Mouse (Mus musculus) kidney, embryonic 14.5 days (tissue): ENCODE measurements around the gene Mreg. TPM values are rescaled to one million over a fixed set of nuclear protein-coding genes. Genes with fewer than 3 reads are reported as not detected.
"Not testable (repeated sequence)": the region's sequence is repeated elsewhere in the genome, so short reads cannot be mapped to it uniquely, and the experiment has no call there.

Source experiments
- ATAC-seq: fragments of 200-750 bp; cut with Nextera tagmentation; 2 replicates; pipeline ENCODE4 v1.8.0; 2017; ENCODE audit warnings: moderate number of reproducible peaks, mild to moderate bottlenecking, moderate TSS enrichment, moderate library complexity; ENCODE audit not compliant: low FRiP score, low TSS enrichment
- H3K27ac ChIP-seq: fragments of 300-500 bp; sonication (generic); 2 replicates; pipeline ENCODE4 v1.5.1; 2014; ENCODE audit warnings: low read depth, mild to moderate bottlenecking, low read length, moderate library complexity, mixed read lengths
- H3K27me3 ChIP-seq: fragments of 300-500 bp; sonication (generic); 2 replicates; pipeline ENCODE4 v1.6.1; 2014; ENCODE audit warnings: mild to moderate bottlenecking, low read length; ENCODE audit not compliant: control insufficient read depth, insufficient read depth
- H3K36me3 ChIP-seq: fragments of 300-500 bp; sonication (generic); 2 replicates; pipeline ENCODE4 v1.6.1; 2014; ENCODE audit warnings: low read length, mixed read lengths; ENCODE audit not compliant: control insufficient read depth, insufficient read depth
- H3K4me1 ChIP-seq: fragments of 300-500 bp; sonication (generic); 2 replicates; pipeline ENCODE4 v1.6.1; 2014; ENCODE audit warnings: low read length, mixed read lengths; ENCODE audit not compliant: control insufficient read depth, insufficient read depth
- H3K4me2 ChIP-seq: fragments of 300-500 bp; sonication (generic); replicated peaks from 2 replicates; pipeline ENCODE4 v1.6.1; 2014; ENCODE audit warnings: low read depth, mild to moderate bottlenecking, low read length
- H3K4me3 ChIP-seq: fragments of 300-500 bp; sonication (generic); 2 replicates; pipeline ENCODE4 v1.5.1; 2014; ENCODE audit warnings: mild to moderate bottlenecking, low read length
- H3K9ac ChIP-seq: fragments of 300-500 bp; sonication (generic); 2 replicates; pipeline ENCODE4 v1.6.1; 2014; ENCODE audit warnings: low read depth, mild to moderate bottlenecking, low read length, moderate library complexity
- H3K9me3 ChIP-seq: fragments of 300-500 bp; sonication (generic); 2 replicates; pipeline ENCODE4 v1.6.1; 2016; ENCODE audit warnings: low read length; ENCODE audit not compliant: control insufficient read depth
- WGBS: fragments of 180-500 bp; shearing (Covaris S2); extraction: QIAGEN DNeasy Blood & Tissue Kit; methylation state at CpG from one replicate; pipeline ENCODE4 v1.1.7; 2014; 5-methylcytosine and 5-hydroxymethylcytosine counted together
- polyA plus RNA-seq: library from polyadenylated mRNA; unstranded; fragments of >200 nt; fragmentation: Nextera tagmentation; extraction: Ambion mirVana; gene quantifications from 2 replicates; pipeline ENCODE4 v1.2.1, GENCODE M21; 2014

The Mreg gene
- polyA plus RNA-seq, 1 experiment from 2014 or later, result 6.2 TPM

DNA sequence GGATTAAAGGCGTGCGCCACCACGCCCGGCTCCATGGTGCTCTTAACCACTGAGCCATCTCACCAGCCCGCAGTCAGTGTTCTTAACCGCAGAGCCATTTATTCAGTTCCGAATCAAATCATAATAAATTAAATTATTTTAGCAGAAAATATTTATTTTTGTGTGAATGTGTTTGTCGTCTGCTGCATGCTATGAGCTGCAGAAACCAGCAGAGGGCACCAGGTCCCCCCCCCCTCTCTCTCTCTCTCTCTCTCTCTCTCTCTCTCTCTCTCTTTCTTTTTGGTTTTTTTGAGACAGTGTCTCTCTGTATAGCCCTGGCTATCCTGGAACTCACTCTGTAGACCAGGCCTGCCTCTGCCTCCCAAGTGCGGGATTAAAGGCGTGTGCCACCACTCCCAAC, 20.5 kb upstream of the Mreg start:
- not testable (repeated sequence) for H3K4me2 ChIP-seq, H3K4me3 ChIP-seq, H3K4me1 ChIP-seq, H3K36me3 ChIP-seq, H3K27ac ChIP-seq, H3K9ac ChIP-seq, ATAC-seq, H3K9me3 ChIP-seq, H3K27me3 ChIP-seq
- 79% methylated on average over 10 of the region's 10 CpGs for WGBS

DNA sequence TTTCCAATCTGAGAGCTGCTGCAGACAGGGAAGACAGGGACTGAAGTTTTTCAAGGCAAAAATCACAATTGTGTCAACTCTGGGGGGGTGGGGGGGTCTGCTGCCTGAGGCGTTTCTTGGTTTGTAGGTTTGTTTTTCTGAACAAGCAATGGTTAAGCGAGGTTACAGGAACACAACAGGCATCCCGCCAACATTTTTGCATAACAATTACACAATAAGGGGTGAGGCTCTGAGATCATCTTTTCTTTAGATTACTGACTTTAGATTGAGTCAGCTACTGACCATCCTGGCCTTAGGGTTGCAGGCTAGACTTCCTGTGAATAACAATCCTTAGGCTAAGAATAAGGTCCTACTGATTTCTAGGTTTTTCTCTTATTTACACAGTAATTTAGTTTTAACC, 16.9 kb upstream of the Mreg start:
- no peak overlapping the region for H3K4me3 ChIP-seq
- peaks cover 7% of the 10 kb centered on the region; the same call in 1 of the 2 replicates for H3K27me3 ChIP-seq
- no peak overlapping the region for H3K27ac ChIP-seq
- no peak overlapping the region for H3K4me2 ChIP-seq
- no peaks in the 10 kb centered on the region for H3K4me1 ChIP-seq
- no peak for ATAC-seq
- H3K36me3 ChIP-seq, result no peaks in the 10 kb centered on the region
- WGBS, result 40% methylated on average over 3 of the region's 3 CpGs
- H3K9ac ChIP-seq, result no peak overlapping the region
- H3K9me3 ChIP-seq, result no peaks in the 10 kb centered on the region

DNA sequence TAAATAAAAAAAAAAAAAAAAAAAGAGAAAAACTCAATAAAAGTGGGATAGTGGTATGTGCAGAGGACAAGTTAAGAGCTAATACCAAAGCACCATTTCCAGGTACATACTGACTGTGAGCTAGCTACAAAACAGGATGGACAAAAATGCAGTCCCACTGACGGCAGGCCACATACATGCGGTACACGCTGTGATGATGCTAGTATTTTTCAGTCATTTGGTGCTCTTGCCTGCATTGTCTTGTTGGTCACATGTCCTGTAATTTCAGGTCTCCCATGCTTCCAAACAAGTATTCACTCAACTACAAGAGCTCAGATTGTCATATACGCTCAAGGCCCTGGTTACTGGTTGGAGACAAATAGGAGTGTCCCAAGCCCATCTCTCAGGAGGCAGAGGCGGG, 15.4 kb upstream of the Mreg start:
- H3K4me2 ChIP-seq, result no peak overlapping the region
- no peak overlapping the region for H3K4me3 ChIP-seq
- peaks cover 12% of the 10 kb centered on the region; the same call in 1 of the 2 replicates for H3K27me3 ChIP-seq
- 92% methylated on average over 5 of the region's 5 CpGs for WGBS
- H3K9ac ChIP-seq, result no peak overlapping the region
- H3K36me3 ChIP-seq, result no peaks in the 10 kb centered on the region
- H3K27ac ChIP-seq, result no peak overlapping the region
- no peaks in the 10 kb centered on the region for H3K4me1 ChIP-seq
- no peak for ATAC-seq
- no peaks in the 10 kb centered on the region for H3K9me3 ChIP-seq

GRCm38 (mm10) chr1:72226887-72227481, 14.9 kb upstream of the Mreg start:
- ATAC-seq, result peak; percentile 5; the same call in 1 of the 2 replicates
- 41% methylated on average over 4 of the region's 4 CpGs for WGBS

GRCm38 (mm10) chr1:72226172-72226886, 14.2 kb upstream of the Mreg start:
- Histone ChIP-seq H3K36me3 (no peaks in the 10 kb centered on the region), H3K4me2 (peak overlapping the region; percentile 53; the same call in 1 of the 2 replicates), H3K9ac (no peak overlapping the region), H3K4me3 (peak overlapping the region; percentile 44), H3K27me3 (peaks cover 12% of the 10 kb centered on the region; the same call in 1 of the 2 replicates), H3K4me1 (no peaks in the 10 kb centered on the region), H3K9me3 (no peaks in the 10 kb centered on the region), H3K27ac (no peak overlapping the region)
- under 1% methylated on average over 9 of the region's 18 CpGs for WGBS
- peak; percentile 86 for ATAC-seq

More at GRCm38 (mm10) chr1:72226887-72227481, 14.9 kb upstream of the Mreg start:
- no peak overlapping the region for H3K9ac ChIP-seq
- H3K4me3 ChIP-seq, result no peak overlapping the region
- peaks cover 12% of the 10 kb centered on the region; the same call in 1 of the 2 replicates for H3K27me3 ChIP-seq
- no peaks in the 10 kb centered on the region for H3K36me3 ChIP-seq
- H3K4me1 ChIP-seq, result no peaks in the 10 kb centered on the region
- no peak overlapping the region for H3K27ac ChIP-seq
- H3K4me2 ChIP-seq, result no peak overlapping the region
- no peaks in the 10 kb centered on the region for H3K9me3 ChIP-seq

- H3K4me1 ChIP-seq, H3K27ac ChIP-seq, H3K36me3 ChIP-seq, H3K9me3 ChIP-seq: not testable (repeated sequence)
- WGBS, result 0% methylated on average over 25 of the region's 31 CpGs
- peak overlapping the region; percentile 53 for H3K4me2 ChIP-seq
- H3K4me3 ChIP-seq, result peak overlapping the region; percentile 44
- peak overlapping the region; percentile 42; the same call in 1 of the 2 replicates for H3K9ac ChIP-seq
- peaks cover 12% of the 10 kb centered on the region; the same call in 1 of the 2 replicates for H3K27me3 ChIP-seq
- peak; percentile 87 for ATAC-seq
These were observed 13.6 kb upstream of the Mreg start for GRCm38 (mm10) chr1:72225720-72226171.

GRCm38 (mm10) chr1:72225054-72225718, 13.1 kb upstream of the Mreg start:
- 7% methylated on average over 12 of the region's 13 CpGs for WGBS
- peaks cover 12% of the 10 kb centered on the region; the same call in 1 of the 2 replicates for H3K27me3 ChIP-seq
- peak overlapping the region; percentile 53 for H3K4me2 ChIP-seq
- no peaks in the 10 kb centered on the region for H3K36me3 ChIP-seq
- peak overlapping the region; percentile 44 for H3K4me3 ChIP-seq
- no peaks in the 10 kb centered on the region for H3K9me3 ChIP-seq
- no peak for ATAC-seq
- H3K4me1 ChIP-seq, result no peaks in the 10 kb centered on the region
- H3K27ac ChIP-seq, result no peak overlapping the region
- peak overlapping the region; percentile 42; the same call in 1 of the 2 replicates for H3K9ac ChIP-seq

GRCm38 (mm10) chr1:72220008-72220407, 7.9 kb upstream of the Mreg start:
- WGBS, result 30% methylated on average over 4 of the region's 4 CpGs

More at GRCm38 (mm10) chr1:72220008-72220407, 7.9 kb upstream of the Mreg start:
- Histone ChIP-seq H3K4me2 (no peak overlapping the region), H3K9ac (no peak overlapping the region), H3K36me3 (no peaks in the 10 kb centered on the region), H3K4me3 (no peak overlapping the region), H3K27me3 (peaks cover 12% of the 10 kb centered on the region; the same call in 1 of the 2 replicates), H3K4me1 (no peaks in the 10 kb centered on the region), H3K27ac (no peak overlapping the region), H3K9me3 (no peaks in the 10 kb centered on the region)
- ATAC-seq, result no peak
